Mouse (Mus musculus) lung, postnatal 36 days (tissue): Measurements from ENCODE around the gene Fam53b.
A peak's percentile ranks its signal among the peaks of the same experiment; 100 is the strongest.

Experiments
- DNase-seq: peaks from one replicate; pipeline ENCODE4 v3.0.0; 2022; ENCODE audit warnings: mixed read lengths

Gene Fam53b

DNA sequence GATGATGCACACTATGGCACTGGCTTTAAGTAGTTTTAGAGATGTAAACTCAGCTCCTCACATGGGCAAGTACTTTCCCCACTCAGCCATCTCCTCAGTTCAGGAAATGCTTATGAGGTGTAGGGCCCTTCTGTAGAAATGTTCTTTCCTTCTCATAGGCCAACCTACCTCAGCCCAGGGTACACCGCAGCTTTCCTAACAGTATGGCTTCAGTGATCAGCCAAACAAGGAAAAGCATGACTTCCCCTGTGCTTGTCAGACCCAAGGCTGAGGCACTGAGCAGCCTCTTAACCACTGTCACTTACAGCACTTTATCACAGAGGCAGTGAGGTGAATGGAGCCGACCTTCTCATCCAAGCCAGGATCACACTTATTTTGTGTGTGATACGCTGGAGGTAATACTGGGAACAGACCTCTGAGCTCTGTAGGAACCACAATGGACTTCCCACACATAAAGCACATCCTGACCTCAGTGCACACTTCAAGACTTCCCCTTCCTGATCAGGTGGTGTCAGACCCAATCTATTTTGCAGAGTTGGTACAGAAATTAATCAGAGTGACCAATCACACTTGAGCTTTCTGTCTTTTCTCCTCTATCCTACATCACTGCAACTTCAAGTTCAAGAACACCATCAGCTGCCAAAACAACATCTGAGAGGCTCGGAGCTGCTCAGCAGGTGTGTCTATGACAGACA is 26.0 kb downstream of the Fam53b start:
- DNase-seq = no peak

DNA sequence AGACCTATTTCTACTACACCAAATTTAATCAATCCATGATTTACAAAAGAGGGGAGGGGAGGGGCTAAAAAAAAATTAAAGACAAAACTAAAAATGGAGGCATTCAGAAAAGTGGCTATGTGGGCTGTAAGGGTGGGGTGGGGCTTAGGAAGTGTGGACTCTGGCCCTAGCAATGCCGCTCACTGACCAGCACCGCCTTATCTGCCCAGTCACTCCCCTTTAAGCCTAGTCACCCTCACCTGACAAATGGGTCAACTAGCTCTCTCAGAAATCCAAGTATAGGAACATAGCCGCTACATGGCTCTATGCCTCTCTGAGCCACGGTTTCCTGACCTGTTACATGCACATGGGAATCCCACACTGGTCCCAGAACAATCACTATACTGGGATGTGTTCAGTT is 26.7 kb downstream of the Fam53b start:
- no peak for DNase-seq

DNA sequence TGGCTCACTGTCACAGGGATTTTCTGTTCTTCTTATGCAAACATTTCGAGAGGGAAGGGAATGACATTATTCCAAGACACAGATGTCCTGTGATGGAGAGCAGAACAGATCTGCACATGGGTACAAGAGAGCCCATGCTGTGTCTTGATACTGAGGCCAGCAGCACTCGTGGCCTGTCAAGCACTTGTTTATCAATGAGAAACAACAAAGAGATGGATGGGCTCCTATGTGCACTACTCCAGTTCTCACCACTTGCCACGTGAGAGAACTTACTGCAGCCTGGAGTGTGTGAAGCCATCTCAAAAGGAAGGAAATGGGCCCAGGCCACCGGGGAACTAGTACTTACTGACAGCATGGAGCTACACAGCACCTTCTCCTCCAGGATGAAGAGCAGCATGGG is 27.2 kb downstream of the Fam53b start:
- no peak for DNase-seq

DNA sequence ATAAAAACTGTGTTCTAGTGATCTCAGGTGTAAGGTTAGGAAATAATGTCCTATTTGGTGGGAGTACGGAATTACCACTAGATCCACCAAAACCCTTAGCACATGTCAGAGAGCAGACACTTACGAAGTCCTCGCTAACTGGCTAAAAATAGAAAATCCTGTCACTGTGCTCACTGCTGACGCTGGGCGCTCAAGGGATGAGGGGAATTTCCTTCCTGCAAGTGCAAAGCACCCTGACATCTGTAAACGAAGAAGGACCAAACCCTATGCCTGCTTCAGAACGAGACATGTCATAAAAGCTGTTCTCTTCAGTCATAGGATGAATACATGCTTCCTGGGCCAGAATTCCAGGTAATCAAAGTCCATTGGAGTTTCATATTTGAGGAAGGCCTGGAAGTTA is 27.7 kb downstream of the Fam53b start:
- no peak for DNase-seq

DNA sequence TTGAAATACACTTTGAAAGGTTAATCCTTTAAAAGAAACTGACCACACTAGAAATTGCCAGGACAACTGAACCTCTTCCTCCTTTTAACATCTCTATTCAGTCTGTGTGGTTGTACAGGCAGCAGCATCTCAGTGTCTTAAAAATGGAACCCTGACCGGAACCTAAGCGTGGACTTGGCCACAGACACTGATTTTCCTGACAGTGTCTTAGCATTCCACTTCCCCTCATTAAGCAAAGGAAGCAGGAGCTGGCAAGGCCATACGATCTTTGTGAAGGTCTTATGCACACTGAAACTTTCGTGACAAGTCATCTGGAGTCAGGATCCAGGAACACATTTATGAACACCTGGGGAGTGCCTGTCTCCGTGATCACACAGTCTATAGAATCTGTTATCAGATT is 29.6 kb downstream of the Fam53b start:
- no peak for DNase-seq

DNA sequence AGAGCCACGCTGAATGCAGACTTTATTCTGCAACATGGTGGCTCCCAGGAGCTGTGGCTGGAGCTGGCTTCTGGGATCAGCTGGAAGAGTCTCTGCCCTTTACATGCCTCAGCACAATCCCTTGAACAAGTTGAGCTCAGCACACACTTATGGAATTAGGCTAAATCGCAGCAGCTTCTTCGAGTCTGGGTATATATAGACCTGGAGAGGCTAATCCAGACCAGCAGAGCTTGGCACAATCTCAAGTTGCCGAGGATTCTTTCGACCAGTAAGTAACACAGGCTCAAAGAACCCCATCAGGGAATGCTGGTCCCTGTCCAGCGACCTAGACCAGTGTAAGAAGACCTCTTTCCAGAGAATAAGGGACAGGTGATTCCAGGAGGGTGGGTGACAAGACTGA is 31.8 kb downstream of the Fam53b start:
- DNase-seq = no peak

DNA sequence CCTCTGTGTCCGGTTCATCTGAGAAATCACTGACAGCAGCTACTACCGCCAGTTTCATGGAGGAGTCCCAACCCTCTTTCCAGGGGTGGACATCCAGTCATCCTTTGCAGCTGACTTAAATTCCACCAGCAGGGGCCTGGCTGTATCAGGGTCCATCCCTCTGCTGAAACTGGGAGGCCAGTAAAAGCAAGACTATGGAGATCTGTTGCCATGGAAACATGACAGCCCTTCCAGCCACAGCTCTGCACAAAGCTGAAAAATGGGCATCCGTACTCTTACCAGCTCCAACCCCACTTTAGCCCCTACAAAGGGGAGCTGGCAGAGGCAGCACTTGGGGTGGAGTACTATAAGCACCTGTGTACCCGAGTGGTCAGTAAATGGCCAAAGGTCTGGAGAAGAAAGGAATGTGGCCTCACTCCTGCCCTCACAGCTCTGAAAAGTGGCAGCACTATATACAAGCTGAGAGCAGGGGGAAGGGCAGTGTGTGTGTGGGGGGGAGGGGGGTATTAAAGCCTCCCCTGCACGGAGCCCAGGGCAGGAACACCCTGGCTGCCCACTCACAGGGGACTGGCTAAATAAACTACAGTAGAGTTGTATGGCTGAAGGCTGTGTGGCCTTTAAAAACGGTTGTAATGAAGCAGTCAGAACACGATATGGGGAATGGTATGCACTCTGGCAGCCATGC is 32.4 kb downstream of the Fam53b start:
- DNase-seq = no peak

DNA sequence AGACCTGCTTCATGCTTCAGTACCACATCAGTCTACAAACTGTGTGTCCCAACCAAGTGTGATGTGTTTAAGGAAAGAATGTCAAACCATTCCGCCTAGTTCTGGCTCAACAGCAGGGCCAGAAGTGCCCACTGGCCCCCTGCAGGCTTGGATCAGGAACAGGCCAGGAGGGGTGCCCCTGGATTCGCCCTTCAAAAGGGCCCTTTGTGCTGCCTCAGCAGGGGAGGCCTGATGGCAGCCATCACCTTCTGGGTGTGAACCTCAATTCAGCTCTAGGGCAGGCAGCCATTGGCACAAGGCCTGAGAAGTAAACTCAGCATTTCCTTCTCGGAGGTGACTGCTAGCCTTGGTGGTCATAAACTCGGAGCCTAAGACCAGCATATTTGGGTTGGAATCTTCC is 33.1 kb downstream of the Fam53b start:
- peak; percentile 58 for DNase-seq

DNA sequence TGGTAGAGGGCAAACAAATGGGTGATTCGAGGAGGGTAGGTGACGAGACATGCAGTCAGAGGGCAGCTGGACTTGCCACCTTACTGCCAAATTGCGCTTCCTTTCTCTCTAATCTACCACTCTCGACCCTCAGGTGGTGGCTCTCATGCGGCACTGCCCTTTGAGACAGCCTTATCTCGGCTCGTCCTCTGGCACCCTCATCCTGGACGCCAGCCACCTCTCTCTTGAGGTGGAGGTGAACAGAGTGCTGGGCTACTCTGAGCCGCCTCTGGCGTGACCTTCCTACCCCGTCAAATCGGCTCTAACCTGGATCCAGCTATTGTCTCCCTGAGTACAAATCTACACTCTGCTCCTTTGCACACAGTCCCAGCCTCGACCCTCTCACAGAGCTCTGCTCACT is 35.1 kb downstream of the Fam53b start:
- DNase-seq = no peak

DNA sequence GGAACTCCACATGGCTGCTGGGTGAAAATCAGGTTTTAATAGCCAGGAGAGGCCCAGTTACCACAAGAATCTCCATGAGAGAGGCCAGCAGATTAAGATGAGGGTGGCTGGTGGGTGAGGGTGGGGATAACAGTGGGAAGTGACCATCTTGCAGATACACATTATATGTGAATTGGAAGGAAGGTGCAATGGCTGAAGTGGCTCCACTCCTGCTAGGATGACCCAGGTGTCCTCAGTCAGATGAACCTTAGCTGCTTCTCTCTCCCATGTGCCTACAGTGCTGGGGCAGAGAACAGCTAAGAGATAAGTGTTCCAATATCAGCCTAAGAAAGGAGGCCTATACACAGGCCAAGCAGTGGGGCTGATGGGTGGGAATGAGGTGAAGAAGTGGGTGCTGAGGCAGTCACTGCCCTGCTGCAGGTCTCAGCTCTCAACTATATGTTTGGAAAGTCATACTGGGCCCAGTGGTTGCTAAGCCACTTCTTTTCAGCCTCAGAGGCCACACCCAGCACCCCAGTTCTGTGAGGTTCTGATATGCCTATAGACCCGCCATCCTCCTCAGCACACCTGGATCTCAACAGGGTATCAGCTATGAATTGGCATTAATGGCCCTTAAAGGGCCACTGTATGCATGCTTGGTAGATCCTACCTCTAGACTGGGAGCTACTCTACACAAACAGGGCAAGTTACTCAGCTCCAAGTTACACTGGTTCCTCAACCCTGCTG is 35.8 kb downstream of the Fam53b start:
- DNase-seq = no peak

DNA sequence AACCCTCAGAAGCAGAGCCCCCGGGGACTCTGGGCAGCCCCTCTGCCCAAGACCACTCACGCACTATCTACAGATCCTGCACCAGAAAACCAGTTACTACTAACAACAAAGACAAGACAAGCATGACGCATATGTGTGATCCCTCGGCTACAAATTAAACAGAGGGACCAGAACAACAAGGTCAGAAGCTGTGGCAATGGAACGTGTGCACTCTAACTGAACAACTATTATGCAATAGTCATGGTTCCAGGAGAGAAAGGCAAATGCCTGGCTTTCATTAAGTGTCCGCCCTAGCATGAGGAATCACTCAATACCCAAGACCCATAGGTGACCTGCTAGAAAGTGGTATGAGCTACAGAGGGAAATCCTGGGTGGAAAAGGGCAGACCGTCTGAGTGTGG is 36.6 kb downstream of the Fam53b start:
- DNase-seq = peak; percentile 53

DNA sequence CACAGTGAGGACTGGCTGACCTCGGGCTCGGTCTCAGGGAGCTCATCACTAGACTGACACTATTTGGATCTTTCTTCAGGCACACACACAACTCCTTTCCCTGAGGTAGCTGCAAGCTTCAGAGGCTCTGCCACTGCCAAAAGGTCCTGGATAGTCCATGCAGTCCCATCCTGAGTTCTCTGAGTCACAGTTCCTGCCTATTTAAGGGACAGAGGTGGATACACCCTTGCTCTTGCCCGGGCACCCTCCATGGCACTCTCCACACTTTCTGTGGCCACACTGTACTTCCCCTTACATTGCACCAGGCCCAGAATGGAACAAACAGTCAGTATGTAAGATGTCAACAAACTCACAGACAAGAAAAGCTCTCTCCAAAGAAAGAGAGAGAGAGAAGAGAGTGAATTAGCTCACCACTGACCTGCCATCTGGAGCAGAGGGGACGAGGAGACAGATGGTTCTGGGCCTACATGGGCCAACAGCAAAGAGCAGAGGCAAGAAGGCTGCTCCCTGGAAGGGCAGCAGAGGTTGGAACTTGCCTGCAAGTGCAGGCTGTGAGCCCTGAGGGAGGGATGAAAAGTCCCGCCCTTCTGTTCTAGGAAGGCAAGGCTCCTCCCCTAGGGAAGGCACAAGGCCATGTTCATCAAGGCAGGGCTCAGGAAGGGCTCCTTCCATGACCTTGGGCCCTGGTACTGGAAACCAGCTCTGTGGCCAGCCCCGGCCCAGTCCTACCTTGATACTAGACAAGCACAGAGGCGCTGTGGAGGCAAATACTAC is 37.2 kb downstream of the Fam53b start:
- peak; percentile 53 for DNase-seq

DNA sequence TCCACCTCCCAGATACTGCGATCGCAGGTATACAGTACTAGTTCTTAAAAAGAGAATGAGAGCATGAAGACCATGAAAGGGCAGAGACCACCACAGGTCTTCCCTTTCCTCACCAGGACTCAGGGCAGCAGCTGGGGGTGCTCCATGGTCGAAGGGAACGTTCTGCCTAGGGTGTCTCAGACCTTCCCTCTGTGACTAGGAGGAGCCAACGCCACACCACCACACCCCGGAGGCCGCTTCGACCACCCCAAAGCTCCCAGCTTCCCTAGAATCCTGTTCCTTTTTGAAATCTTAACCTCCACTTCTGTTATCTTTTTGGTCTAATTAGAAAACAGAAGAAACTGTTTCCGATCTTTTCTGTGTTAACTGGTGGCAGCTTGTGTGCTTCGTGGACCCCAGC is 37.8 kb downstream of the Fam53b start:
- no peak for DNase-seq

DNA sequence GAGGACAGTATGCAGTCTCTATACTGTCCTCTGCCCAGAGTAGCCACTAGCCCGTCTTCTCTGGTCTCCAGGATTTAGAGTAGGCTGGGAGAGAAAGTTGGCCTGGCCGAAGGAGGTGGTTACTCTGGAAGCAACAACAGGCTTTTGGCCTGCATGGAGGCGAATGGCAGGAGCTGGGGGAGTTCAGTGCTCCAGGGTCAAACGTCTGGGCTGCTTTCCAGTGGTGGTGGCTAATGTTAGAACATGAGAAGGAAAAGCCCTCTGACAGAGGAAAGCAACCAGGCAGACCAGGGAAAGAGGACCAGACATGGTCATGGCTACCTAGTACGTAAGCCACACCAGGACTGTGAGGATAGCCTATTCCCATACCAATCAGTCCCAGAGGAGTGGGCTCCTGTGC is 38.4 kb downstream of the Fam53b start:
- peak; percentile 70 for DNase-seq

DNA sequence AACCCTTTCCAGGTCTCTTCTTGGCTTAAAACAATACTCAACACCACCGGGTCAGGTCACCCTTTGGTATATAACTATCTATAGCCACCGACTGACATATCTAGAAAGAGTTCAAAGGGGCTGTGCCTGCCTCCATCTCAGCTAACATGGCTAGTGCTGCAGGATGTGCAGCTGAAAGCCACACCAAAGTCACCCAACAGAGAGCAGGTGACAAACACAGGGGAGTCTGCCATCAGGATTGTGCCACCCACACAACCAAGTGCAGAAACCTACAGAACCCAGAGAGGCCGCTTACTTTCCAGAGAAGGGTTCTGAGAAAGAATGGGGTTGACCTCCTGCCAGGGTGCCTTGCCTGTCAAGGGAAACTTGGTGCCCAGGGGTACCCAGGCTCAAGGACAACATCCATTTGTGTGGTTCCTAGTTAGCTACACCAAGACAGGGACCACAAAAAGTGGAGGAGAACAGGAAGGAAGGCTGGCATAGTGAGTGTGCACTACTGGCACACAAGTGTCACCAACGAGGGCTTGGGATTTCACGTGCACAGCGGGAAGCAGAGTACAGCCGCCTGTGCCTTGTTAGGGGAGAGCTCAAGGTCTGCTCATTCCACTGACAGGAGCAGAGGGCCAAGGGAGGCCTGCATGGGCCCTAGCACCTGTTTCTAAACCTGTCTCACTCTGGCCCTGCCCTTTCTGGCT is 40.5 kb downstream of the Fam53b start:
- DNase-seq = no peak

DNA sequence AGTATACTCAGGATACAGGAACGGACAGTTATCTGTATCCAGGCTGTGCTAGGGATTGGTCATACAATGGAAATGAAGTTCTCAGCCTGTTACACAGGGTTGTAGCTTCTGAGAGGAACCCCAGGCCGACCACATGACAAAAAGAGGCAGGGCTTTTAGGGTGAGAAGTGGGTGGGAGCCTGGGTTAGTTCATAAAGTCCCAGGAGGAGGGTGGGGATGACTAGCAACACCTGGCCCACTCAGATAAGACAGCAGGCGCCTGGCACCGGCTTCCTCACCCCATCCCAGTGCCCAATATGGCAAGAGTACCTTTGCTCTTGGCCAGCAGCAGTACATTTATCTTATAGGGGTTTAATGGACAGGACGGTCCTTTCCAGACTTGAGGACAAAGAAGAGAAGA is 41.2 kb downstream of the Fam53b start:
- DNase-seq = no peak

DNA sequence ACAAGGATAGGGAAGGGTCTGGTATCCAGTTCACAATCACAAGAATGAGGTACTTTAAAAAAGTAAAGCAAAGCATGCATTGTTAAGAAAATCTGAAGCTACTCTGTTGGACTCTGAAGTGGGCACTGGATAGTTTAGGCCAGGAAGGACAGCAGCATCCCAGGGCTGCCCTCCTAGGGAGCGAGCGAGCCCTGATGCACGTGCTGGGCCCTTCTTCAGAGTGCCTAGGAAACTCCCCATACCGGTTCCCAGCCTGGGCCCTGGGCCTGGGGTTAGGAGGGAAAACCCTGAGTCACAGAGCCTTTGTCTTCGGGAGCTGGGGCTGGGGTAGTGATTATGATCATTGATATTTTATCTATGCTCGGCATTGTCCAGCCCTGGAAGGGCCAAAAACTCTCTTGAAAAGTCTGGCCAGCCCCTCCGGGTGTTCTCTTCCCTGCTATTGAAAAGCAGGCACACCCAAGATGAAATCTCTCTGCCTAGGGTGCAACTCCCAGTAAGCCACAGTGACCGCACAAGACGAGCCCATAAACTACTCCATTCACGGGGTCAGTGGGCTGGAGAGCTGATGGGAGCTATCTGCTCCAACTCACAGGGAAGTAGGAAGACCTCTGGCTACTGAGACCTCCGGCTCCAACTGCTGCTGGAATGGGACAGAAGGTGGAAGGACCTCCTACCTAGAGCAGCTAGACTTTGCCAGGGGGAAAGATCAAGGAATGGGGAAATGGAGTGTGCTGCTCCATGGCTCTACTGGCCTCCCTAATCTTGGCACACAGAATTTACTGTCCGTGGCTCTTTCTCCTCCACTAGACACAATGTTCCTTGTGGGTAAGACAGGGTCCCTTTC is 45.0 kb downstream of the Fam53b start:
- no peak for DNase-seq

DNA sequence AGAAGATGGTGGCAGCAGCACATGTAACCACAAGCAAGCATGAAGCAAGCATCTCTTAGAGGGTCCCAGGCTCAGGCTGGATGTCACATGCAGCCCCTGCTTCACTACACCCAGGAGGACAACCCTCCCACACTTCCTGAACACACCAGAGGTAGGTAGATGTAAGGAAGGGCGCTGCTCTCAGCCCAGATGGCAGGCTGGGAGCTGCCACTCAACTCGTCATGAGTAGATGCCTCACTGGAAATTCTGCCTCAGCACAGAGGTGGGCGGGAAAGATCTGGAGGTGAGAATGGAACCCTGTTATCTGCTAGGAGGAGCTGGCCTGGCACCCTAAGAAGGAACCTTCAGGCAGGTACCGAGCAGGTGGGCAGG is 45.7 kb downstream of the Fam53b start:
- no peak for DNase-seq

DNA sequence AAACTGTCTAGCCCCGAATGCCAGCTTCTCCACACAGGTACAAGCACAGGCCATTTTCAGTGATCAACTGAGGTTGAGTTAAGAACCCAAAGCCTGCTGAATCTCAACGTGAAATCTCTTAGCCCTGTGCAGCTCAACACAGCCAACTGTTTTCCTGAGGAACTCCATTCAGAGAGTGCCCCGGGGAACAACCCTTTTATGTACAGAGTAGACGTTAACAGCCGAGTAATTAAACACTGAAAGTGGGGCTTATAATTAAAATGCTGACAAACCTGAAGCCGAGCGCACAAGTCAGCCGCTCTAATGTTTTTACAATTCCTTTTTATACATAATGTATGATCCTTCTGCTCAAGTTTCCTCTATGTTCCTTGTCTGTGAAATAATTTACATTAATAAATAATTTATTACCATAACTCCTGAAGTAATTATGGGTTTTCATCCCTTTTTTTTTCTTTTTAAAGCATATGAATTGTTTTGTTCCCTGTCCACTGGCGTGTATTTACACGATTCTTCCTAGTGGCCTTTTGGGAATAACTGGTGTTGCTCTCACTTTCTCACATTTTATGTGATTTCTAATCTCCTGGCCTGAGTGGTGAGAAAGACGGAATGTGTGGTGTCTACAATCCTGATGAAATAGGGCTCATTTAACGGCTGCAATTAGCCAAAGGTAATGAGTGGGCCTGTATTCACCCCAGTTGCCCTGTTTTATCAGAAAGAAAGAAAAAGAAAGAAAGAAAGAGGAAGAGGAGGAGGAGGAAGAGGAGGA is 46.3 kb downstream of the Fam53b start:
- DNase-seq = no peak

DNA sequence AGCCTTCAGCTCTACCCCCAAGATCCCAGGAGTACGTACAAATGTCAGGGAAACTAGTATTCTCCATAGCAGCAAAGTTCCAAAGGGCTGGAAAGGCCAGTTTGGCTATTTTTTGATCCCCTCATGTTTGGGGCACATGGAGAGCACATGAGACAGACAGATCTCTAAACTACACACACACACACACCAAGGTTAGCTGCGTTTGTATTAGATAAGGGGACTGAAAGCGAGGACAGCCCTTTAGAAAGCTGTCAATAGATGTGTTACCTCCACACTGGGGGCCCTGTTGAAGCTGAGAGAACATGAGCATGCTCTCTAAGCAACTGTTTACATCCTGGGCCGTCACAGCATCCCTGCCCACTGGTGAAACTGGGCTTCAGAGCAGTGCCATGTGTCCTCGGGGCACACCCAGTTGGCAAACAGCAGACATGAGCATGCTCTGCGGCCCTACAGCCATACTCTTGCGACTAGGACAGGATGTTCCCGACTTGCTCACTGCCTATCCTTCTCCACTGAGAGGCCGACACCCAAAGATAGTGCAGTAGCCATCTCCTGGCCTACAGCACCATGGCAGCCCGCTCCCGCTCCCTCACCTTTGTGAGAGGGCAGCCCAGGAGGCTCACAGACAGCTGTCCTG is 47.3 kb downstream of the Fam53b start:
- peak; percentile 87 for DNase-seq
